Mouse (Mus musculus) spleen, postnatal 10 days (tissue): ENCODE results near the gene Ube2d1.

ENCODE experiments used
- DNase-seq, 2 experiments: peaks; one replicate each; pipeline ENCODE4 v3.0.0; 2021 to 2022; ENCODE audit warnings: low spot score in 2 of 2

The Ube2d1 gene

GRCm38 (mm10) chr10:71284511-71285125 lies 444 bp downstream of the Ube2d1 start:
- peak in 1 of 2 experiments; percentile 38 for DNase-seq

- DNase-seq: no peak
Measured at GRCm38 (mm10) chr10:71284131-71284510, 941 bp downstream of the Ube2d1 start.

- no peak for DNase-seq
Measured at GRCm38 (mm10) chr10:71273008-71273739, 11.9 kb downstream of the Ube2d1 start.

- DNase-seq: no peak
Measured at GRCm38 (mm10) chr10:71267973-71268372, 17.1 kb downstream of the Ube2d1 start.

- DNase-seq: no peak
Measured at GRCm38 (mm10) chr10:71267511-71267910, 17.6 kb downstream of the Ube2d1 start.

- no peak for DNase-seq
Measured at GRCm38 (mm10) chr10:71265067-71265466, 20.0 kb downstream of the Ube2d1 start.

GRCm38 (mm10) chr10:71261637-71262036 lies 23.4 kb downstream of the Ube2d1 start:
- no peak for DNase-seq

- peak in 1 of 2 experiments; percentile 32 for DNase-seq
Measured at GRCm38 (mm10) chr10:71258943-71259342, 26.1 kb downstream of the Ube2d1 start.

- DNase-seq: no peak
Measured at GRCm38 (mm10) chr10:71258516-71258915, 26.5 kb downstream of the Ube2d1 start.

GRCm38 (mm10) chr10:71253147-71253546 lies 31.9 kb downstream of the Ube2d1 start:
- DNase-seq: no peak

- no peak for DNase-seq
Measured at GRCm38 (mm10) chr10:71252421-71252820, 32.6 kb downstream of the Ube2d1 start.

GRCm38 (mm10) chr10:71251846-71252245 lies 33.2 kb downstream of the Ube2d1 start:
- DNase-seq: no peak

- DNase-seq: no peak
Measured at GRCm38 (mm10) chr10:71251256-71251655, 33.8 kb downstream of the Ube2d1 start.

- DNase-seq: no peak
Measured at GRCm38 (mm10) chr10:71250472-71250871, 34.6 kb downstream of the Ube2d1 start.

GRCm38 (mm10) chr10:71249086-71249880 lies 35.8 kb downstream of the Ube2d1 start:
- DNase-seq: no peak

- DNase-seq: peak in 1 of 2 experiments; percentile 54
Measured at GRCm38 (mm10) chr10:71246956-71247355, 38.1 kb downstream of the Ube2d1 start.

GRCm38 (mm10) chr10:71239479-71240120 lies 45.5 kb downstream of the Ube2d1 start:
- peak in 1 of 2 experiments; percentile 30 for DNase-seq

GRCm38 (mm10) chr10:71238240-71238554 lies 46.9 kb downstream of the Ube2d1 start, which contains the start of gene Tfam:
Gene Tfam (minus strand): TSS chr10:71238280.
- DNase-seq: no peak

GRCm38 (mm10) chr10:71237516-71238239 lies 47.4 kb downstream of the Ube2d1 start:
- peak; percentile 92 to 96 for DNase-seq

- no peak for DNase-seq
Measured at GRCm38 (mm10) chr10:71234071-71234470, 51.0 kb downstream of the Ube2d1 start.

- peak; percentile 74 to 91 for DNase-seq
Measured at GRCm38 (mm10) chr10:71225894-71226293, 59.2 kb downstream of the Ube2d1 start.
